Mouse (Mus musculus): ENCODE measurements around the gene Fopnl.

Gene Fopnl

DNA sequence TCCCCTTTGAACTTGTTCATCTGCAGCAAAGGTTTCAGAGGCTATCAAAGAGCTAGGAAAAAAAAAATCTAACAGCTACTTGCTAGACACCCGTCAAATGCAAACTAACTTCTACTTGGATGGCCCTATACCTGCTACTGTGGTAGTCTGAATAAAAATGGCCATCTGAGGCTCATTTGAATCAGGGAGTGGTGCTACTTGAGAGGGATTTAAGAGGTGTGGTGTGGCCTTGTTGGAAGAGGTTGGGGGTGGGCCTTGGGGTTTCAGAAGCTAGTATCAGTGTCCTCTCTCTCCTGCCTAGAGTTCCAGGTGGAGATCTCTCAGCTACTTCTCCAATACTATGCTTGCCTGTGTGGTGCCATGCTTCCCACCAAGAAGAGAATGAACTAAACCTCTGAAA is 10.8 kb downstream of the Fopnl start:
- DNase-seq, result no peak

DNA sequence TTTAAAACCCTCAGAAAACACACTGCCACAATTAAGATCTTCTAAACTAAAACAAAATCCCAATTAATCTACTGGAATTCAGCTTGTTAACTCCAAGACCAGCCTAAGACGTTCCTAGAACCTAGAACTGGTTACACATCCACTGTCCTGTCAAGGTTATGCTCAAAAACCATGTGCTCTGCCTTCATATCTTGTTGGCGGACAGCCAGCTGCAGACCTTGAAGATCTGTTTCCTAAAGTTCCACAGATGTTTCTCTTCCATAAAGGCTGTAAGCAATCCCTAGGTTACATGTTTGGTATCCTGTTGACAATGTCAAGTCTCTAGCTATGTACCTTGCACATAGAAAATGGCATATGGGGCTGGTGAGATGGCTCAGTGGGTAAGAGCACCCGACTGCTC is 12.4 kb downstream of the Fopnl start:
- no peak for DNase-seq

- DNase-seq, result no peak
These were observed 13.5 kb downstream of the Fopnl start for GRCm38 (mm10) chr16:14303676-14304075.

GRCm38 (mm10) chr16:14303148-14303547 is 14.1 kb downstream of the Fopnl start:
- DNase-seq, result no peak

DNA sequence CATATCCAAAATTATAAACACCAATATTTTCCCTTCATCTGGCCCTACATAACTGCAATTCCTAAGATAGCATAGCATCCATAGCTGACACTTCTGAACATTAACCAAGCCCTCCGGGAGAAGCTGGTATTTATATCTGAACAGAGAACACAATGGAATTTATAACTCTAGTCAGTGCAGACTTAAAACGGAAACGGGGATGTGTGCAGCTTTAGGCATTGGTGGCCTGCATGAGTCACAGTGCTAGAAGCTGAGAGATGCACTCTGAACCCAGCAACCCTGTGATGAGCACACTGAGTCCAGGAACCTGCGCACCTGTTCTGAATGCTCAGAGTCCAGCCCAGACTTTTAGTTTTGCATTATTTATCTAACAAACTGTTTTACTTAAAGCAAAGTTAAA is 18.7 kb downstream of the Fopnl start:
- DNase-seq, result no peak

DNA sequence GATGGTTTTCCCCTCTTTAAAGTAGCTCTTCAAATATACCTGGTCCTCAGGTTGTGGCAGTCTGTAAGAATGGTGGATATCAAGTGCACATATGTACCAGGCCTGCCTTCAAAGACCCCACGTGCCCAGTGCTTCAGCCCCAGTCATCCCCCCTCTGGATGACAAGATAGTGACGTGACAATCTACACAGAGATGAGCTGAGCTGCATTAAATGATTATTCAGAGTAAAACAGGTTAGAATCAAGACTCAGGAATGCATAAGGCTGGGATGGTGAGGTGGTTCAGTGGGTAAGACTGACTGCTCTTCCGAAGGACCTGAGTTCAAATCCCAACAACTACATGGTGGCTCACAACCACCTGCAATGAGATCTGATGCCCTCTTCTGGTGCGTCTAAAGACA is 19.5 kb downstream of the Fopnl start:
- DNase-seq, result no peak

DNA sequence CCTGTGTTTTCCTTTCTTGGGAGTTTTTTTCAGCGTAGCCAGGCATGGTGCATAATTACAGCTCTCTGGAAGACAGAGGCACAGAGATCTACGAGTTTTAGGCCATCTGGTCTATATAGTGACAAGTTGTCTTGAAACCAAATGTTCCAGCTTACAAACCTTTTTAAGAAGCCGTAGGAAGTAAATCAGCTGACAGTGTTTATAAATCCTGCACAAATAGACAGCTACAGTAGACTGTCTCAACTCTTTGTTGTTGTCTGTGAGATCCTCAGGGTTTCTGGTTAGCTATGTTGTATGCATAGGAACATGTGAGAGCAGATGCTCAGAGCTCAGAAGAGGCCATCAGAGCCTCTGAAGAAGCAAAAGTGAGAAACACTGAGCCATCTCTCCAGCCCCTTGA is 20.1 kb downstream of the Fopnl start:
- DNase-seq, result no peak

DNA sequence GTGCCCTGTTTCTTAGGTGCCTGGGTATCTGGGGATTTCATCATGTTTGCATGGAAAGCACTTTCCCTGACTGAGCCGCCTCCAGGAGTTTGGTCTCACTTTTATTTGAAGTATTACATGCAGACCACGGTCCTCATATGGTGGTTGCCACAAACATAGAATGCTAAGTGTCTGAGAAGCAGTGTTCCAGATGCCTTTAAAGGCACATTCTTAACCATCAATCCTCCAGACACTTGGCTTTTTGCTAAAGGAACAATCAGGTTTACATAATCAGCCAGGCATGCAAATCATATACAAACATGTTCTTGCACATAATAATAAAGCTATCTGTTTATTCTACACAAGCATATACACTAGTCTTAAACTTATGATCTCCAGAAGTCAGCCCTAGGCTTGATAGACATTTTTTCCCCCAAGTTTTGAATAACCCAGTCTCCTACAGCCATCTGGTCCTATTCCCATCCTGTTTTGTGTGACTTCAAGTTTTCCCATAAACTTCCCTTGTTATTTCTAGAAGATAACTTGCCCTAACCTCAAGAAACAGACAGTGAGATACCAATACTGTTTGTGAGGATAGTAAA is 20.6 kb downstream of the Fopnl start:
- DNase-seq, result no peak

DNA sequence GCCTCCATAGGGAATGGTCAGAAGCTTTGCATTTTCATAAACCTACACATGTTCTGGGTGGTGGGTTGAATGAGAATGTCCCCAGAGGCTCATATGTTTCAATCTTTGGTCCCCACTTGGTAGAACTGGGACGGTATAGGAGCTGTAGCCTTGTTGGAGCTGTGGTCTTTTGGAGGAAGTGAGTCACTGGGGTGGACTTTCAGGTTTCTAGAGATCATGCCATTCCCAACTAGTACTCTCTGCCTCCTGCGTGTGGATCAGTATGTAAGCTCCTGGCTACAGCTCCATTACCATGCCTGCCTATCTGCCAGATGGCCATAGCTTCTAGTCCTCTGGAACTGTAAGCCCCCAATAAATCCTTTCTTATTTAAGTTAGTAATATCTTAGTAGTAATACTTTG is 21.9 kb downstream of the Fopnl start:
- no peak for DNase-seq

DNA sequence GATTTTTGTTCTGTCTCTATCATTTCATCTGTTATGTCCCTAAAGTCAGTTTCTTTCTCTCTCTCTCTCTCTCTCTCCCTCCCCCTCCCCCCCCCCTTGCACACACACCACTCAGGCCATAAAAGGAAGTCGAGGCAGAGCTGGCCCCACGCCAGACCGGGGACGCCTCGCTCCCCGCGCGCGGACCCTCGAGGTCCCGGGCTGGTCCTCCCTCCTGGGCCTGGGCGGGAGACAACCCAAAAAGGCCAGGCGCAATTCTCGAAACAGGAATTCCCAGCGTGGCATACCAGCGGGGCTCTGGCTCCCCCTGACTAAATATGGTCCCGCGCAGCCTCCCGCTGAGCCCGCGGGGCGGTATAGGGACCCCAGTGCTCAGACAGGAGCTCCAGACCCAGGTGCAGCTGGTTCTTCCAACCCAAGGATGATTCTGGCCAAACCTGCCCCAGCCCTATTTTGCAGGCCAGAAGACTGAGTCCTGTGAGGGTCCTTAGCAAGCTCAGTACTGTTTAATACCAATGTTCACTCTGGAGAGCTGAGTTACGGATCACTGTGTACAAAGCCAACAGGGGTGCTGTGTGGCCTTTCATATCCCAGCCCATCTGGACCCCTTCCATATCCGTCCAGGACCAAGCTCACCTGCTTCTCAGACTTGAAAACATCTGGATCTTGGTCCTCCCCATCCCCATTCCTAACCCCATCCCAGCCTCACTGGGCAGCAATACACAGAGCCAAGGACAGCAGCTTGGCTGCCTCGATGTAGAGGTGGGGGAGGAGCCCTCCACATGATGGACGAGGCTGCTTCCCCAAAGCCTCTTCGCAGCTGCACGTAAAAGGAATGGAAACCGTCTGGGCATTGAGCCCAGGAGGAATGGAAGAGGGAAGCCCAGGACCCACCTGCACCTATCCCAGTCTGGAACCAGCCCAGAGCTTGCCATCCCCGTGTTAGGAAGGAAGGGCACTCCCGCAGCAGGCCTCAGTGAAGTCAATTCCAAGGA is 24.7 kb downstream of the Fopnl start:
- DNase-seq, result peak; percentile 45 to 63

DNA sequence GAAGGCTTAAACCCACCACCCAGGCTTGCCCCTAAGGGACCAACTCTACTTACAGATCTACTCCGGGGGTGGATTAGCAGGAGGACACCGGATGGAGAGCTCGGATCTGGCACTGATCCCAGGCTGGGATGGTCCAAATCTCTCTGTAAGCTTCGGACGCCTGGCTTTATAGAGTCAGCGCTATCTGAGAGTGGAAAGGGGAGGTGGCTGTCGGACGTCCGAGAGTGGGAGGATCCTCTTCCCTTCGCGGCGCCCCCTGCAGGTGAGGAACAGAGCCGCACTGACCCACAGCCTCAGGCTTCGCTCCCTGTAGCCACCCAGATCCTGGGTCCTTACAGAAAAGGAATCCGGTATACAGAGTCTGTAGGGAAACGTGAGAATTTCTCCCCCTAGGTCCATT is 26.0 kb downstream of the Fopnl start, which contains the start of gene Myh11:
Myh11 (minus strand) TSS at position 150 of the 400 bp plus-strand sequence.
- peak; percentile 90 to 93 for DNase-seq

DNA sequence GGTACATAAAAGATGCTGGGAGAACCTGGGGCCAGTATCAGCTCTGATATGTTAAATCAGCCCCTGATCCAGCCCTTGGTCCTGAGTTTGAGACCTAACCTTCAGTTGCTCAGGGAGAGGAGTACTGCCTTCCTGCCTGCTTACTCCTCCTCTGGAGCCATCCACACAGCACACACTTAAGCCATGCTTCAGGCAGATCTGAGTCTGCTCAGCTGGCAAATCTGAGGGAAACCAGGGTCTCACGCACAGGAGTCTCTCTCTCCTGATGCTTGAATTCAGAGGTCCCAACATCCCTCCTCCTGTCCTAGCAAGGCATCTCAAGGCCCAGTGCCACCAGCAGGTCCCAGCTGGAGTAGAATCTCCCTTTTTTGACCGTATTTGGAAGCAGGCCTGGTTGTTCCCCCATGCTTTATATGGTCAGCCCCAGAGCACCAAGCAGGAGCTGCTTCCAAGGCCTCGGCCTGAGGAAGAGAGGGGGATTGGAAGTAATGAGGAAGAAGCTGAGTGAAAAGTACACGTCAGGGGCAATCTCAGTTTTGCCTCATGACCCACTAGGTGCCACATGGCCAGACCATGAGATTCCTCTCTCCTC is 44.7 kb downstream of the Fopnl start:
- DNase-seq, result no peak

- peak; percentile 17 to 46 for DNase-seq
These were observed 51.8 kb downstream of the Fopnl start for GRCm38 (mm10) chr16:14265203-14265920.

GRCm38 (mm10) chr16:14264504-14264903 is 52.7 kb downstream of the Fopnl start:
- peak in 1 of 2 experiments; percentile 40 for DNase-seq

DNA sequence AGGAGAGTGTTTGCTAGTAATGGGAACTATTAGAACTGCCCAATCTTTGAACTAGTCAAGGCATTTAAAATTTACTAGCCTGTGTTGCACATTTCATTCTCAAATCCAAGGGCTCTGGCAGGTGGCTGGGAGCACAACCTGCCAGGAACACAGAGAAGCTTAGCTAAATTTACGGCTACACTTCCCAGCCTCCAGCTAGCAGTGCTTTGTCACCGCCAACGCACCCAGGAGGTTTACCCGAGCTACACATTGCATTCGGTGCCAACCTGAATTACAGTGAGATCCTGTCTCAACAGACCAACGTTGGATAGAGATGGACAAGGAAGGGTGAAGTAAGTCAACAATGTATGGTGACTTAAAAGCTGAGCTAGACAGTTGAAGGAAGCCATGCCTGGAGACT is 54.0 kb downstream of the Fopnl start:
- DNase-seq, result no peak

DNA sequence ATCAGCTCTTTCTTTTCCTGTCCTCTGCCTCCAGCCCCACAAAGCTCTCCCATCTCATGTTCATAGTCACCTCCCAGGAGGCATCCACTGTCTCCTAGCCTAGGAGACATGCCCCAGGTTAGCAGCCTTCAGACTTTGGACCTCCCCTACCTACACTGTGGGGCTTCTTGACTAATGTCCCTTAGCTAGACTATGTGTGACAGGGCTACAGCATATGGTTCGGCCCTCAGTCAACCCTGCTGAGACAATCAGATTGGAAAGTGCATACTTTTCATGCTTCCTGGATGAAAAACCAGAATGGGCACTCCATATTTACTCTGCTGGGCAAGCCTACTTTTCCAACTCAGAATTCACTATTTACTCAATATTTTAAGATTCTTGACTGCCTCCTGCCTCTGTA is 54.8 kb downstream of the Fopnl start:
- DNase-seq, result no peak

GRCm38 (mm10) chr16:14258856-14259255 is 58.3 kb downstream of the Fopnl start:
- peak; percentile 14 to 75 for DNase-seq

DNA sequence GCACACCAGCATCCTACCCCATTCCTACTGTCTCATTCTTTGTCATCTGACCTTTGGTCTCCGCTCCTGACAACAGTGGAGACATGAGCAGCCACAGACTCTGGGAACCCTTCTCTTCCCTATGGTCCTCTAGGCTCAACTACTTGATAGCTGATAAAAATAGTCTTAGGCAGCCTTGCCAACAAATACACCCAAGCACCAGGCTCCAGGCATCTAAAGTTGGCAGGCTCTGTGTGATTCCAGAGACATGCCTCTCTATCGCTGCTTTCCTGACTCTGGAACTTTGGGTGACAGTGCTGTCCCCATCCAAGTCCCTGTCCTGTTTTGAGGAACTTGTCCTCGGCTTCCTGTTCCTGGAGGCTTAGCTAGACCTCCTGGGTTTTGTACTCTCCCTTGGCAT is 63.6 kb downstream of the Fopnl start:
- no peak for DNase-seq

- no peak for DNase-seq
These were observed 64.3 kb downstream of the Fopnl start for GRCm38 (mm10) chr16:14252877-14253276.

DNA sequence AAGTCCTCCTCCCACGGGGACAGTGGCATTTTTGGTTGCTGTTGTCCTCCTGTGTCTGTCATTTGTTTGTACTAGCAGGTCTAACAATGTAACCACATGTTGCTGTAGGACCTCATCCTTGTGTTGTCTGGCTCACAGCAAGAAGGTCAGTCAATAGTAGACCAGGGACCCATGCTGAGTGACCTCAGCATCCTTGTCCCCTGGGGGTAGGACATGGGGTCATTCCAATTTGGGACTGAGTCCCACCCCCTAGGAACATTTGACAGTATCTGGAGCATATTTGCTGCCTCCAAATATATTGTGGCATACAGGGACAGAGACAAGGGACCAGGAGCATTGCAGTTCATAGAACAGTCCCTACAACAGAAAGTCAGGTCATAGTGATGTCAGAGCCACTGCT is 67.3 kb downstream of the Fopnl start:
- DNase-seq, result no peak

Data from lung, postnatal 4 days (tissue).